Mouse (Mus musculus) heart, embryonic 16.5 days (tissue): ENCODE measurements around the gene Nphp4. TPM values are rescaled to one million over a fixed set of nuclear protein-coding genes. Genes with fewer than 3 reads are reported as not detected.

ENCODE experiments used
- ATAC-seq: fragments of 200-750 bp; cut with Nextera tagmentation; replicated peaks from 2 replicates; pipeline ENCODE4 v1.8.0; 2017; ENCODE audit warnings: moderate number of reproducible peaks; ENCODE audit not compliant: insufficient read depth, low FRiP score; ENCODE audit errors: extremely low read depth
- H3K27ac ChIP-seq: fragments of 300-500 bp; sonication (generic); 2 replicates; pipeline ENCODE4 v1.5.1; 2014; ENCODE audit warnings: mild to moderate bottlenecking, low read length, control low read depth, moderate library complexity
- H3K27me3 ChIP-seq: fragments of 300-500 bp; sonication (generic); 2 replicates; pipeline ENCODE4 v1.6.1; 2014; ENCODE audit warnings: low read length, mixed read lengths; ENCODE audit not compliant: control insufficient read depth, insufficient read depth
- H3K36me3 ChIP-seq: fragments of 300-500 bp; sonication (generic); 2 replicates; pipeline ENCODE4 v1.6.1; 2014; ENCODE audit not compliant: control insufficient read depth, insufficient read depth
- H3K4me1 ChIP-seq: fragments of 300-500 bp; sonication (generic); 2 replicates; pipeline ENCODE4 v1.6.1; 2014; ENCODE audit warnings: low read length, mixed read lengths; ENCODE audit not compliant: control insufficient read depth, insufficient read depth
- H3K4me2 ChIP-seq: fragments of 300-500 bp; sonication (generic); 2 replicates; pipeline ENCODE4 v1.6.1; 2014; ENCODE audit warnings: low read depth, mild to moderate bottlenecking, control low read depth, low read length
- H3K4me3 ChIP-seq: fragments of 300-500 bp; sonication (generic); 2 replicates; pipeline ENCODE4 v1.5.1; 2014; ENCODE audit warnings: mild to moderate bottlenecking, control low read depth, low read length
- H3K9ac ChIP-seq: fragments of 300-500 bp; sonication (generic); 2 replicates; pipeline ENCODE4 v1.6.1; 2014; ENCODE audit warnings: low read length, control low read depth
- H3K9me3 ChIP-seq: fragments of 300-500 bp; sonication (generic); replicated peaks from 2 replicates; pipeline ENCODE4 v1.6.1; 2016; ENCODE audit warnings: low read length; ENCODE audit not compliant: control insufficient read depth
- WGBS: fragments of 180-500 bp; shearing (Covaris S2); extraction: QIAGEN DNeasy Blood & Tissue Kit; methylation state at CpG from one replicate; pipeline ENCODE4 v1.1.7; 2014; 5-methylcytosine and 5-hydroxymethylcytosine counted together
- polyA plus RNA-seq: library from polyadenylated mRNA; unstranded; fragments of >200 nt; fragmentation: Nextera tagmentation; extraction: Ambion mirVana; gene quantifications from 2 replicates; pipeline ENCODE4 v1.2.1, GENCODE M21; 2015

The Nphp4 gene
- polyA plus RNA-seq, 1 experiment from 2014 or later, result 1.9 TPM

DNA sequence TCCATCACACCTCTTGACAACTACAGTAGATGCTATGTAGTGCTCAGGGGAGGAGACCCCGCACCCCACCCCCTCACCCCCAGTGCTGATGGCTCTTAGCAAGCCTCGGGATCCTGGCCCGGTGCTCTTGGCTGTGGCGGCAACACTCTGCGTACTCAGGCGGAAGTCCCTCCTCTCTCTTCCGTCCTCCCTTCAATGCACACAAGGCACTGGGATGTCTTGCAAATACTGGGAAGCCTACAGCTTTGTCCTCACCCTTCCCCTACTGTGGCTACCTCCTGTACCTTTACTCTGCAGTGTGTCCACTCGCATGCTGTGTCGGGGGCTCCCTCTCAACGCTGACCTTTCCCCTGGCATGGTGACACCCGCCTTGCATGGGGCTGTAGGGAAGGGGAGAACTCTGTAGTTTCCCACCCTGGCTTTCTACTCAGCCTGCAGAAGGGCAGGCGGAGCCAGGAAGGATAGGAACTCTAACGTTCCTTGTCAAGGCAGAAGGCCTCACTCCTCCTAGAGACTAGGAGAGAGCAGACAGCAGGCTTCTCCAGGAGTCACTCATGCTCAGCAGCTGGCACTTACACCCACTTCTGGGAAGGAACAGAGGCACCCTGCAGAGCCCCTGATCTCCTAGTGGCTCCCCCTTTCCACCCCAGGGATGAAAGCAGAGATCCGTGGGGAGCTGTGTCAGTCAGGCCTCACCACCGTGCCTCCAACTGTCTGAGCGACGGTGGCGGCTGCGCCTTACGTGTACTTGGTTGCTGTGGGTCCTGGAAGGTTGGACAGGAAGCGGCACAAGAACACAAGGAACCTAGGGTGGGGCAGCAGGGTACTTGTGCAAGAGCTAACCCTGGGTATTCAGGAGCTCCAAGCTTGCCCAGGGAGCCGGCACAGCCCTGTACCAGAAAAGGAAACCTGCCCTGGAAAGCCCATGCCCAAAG is 28.5 kb upstream of the Nphp4 start:
- ATAC-seq, result no peak
- peak overlapping the region; percentile 32 for H3K4me3 ChIP-seq
- no peak overlapping the region; the same call in 1 of the 2 replicates for H3K9ac ChIP-seq
- no peak overlapping the region for H3K27ac ChIP-seq
- 70% methylated on average over 22 of the region's 22 CpGs for WGBS
- no peaks in the 10 kb centered on the region for H3K36me3 ChIP-seq
- H3K9me3 ChIP-seq, result no peaks in the 10 kb centered on the region; the same call in 1 of the 2 replicates
- no peaks in the 10 kb centered on the region for H3K27me3 ChIP-seq
- H3K4me1 ChIP-seq, result no peaks in the 10 kb centered on the region
- peak overlapping the region; percentile 1; the same call in 1 of the 2 replicates for H3K4me2 ChIP-seq

- H3K36me3 ChIP-seq, result no peaks in the 10 kb centered on the region
- H3K9me3 ChIP-seq, result no peaks in the 10 kb centered on the region; the same call in 1 of the 2 replicates
- peak overlapping the region; percentile 32 for H3K4me3 ChIP-seq
- H3K4me2 ChIP-seq, result no peak overlapping the region
- no peak overlapping the region for H3K27ac ChIP-seq
- H3K27me3 ChIP-seq, result no peaks in the 10 kb centered on the region
- peak; percentile 42; the same call in 1 of the 2 replicates for ATAC-seq
- H3K9ac ChIP-seq, result no peak overlapping the region; the same call in 1 of the 2 replicates
- H3K4me1 ChIP-seq, result no peaks in the 10 kb centered on the region
- WGBS, result 64% methylated on average over 8 of the region's 8 CpGs
Measured at GRCm38 (mm10) chr4:152448666-152449018, 27.9 kb upstream of the Nphp4 start.

DNA sequence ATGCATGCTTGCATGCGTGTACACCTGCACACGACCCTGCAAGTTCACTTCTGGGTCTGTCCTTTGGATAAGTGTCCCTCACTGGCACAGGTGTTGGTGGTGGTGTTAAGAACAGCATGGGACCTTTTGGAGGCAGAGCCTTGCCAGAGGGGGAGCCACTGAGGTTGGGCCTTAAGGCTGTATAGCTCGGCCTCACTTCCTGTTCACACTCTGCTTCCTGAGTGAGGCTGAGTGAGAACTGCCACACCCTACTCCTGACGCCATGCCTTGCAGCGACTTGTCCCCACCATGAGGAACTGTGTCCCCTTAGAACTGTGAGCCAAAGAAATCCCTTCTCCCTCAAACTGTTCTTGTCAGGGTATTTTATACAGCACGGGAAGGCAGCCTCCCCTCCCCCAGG is 25.1 kb upstream of the Nphp4 start:
- no peaks in the 10 kb centered on the region for H3K27me3 ChIP-seq
- H3K36me3 ChIP-seq, result no peaks in the 10 kb centered on the region
- whole genome bisulfite sequencing, result 77% methylated on average over 6 of the region's 6 CpGs
- ATAC-seq, result no peak
- H3K4me3 ChIP-seq, result no peak overlapping the region
- 0 out of 2 replicates have a peak, but pooled peaks cover 2% of the 10 kb centered on the region for H3K4me1 ChIP-seq
- H3K9ac ChIP-seq, result no peak overlapping the region
- H3K27ac ChIP-seq, result no peak overlapping the region
- H3K9me3 ChIP-seq, result no peaks in the 10 kb centered on the region; the same call in 1 of the 2 replicates
- no peak overlapping the region for H3K4me2 ChIP-seq

DNA sequence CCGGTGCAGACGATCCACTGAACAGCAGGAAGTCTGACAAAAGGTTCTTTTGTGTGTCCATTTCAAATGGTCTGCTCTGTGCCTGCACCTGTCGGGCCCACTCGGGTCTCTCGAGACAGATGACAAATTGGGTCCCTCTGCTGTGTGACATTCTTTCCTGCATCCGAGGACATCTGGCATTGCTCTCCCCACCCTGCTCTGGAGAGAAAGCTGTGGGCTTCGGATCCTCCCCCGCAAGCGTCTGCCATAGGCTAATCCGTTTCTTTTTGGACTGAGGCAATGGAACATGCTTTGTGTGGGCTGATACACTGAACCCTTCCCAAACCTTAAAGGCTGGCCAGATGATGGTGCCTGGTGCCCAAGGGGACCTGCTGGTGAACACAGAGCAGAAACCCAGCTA is 23.4 kb upstream of the Nphp4 start:
- no peak overlapping the region for H3K4me3 ChIP-seq
- no peak overlapping the region for H3K4me2 ChIP-seq
- no peaks in the 10 kb centered on the region; the same call in 1 of the 2 replicates for H3K9me3 ChIP-seq
- no peak overlapping the region for H3K27ac ChIP-seq
- H3K9ac ChIP-seq, result no peak overlapping the region
- peaks cover 9% of the 10 kb centered on the region; the same call in 1 of the 2 replicates for H3K4me1 ChIP-seq
- WGBS, result 61% methylated on average over 10 of the region's 10 CpGs
- H3K36me3 ChIP-seq, result no peaks in the 10 kb centered on the region
- no peak for ATAC-seq
- no peaks in the 10 kb centered on the region for H3K27me3 ChIP-seq

DNA sequence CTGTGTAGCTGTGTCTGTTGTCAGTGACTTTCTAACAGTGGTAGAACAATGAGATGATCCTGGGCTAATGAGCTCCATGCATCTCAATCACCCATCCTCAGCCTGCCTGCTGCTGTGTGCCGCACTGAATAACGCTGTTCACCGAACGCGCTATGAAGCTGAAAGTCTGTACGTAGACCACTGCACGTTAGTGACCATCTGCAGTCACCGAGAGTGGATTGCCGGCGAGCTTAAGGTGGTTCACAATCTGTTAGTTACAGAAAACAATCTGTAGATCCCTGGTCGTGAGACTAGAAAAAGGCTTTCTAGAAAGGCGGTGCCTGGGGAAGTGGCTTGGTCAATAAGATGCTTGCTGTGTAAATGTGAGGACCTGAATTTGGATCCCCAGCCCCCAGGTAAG is 22.4 kb upstream of the Nphp4 start:
- 89% methylated on average over 12 of the region's 12 CpGs for WGBS
- H3K4me1 ChIP-seq, result peaks cover 9% of the 10 kb centered on the region; the same call in 1 of the 2 replicates
- no peaks in the 10 kb centered on the region for H3K27me3 ChIP-seq
- ATAC-seq, result no peak
- H3K4me2 ChIP-seq, result no peak overlapping the region
- no peaks in the 10 kb centered on the region for H3K36me3 ChIP-seq
- H3K9me3 ChIP-seq, result no peaks in the 10 kb centered on the region; the same call in 1 of the 2 replicates
- no peak overlapping the region for H3K9ac ChIP-seq
- no peak overlapping the region for H3K27ac ChIP-seq
- no peak overlapping the region for H3K4me3 ChIP-seq

GRCm38 (mm10) chr4:152456609-152457008 is 19.9 kb upstream of the Nphp4 start:
- Histone ChIP-seq H3K27ac (peak overlapping the region; percentile 15; the same call in 1 of the 2 replicates), H3K9ac (no peak overlapping the region), H3K4me2 (peak overlapping the region; percentile 24), H3K27me3 (no peaks in the 10 kb centered on the region), H3K4me1 (peaks cover 9% of the 10 kb centered on the region; the same call in 1 of the 2 replicates), H3K36me3 (no peaks in the 10 kb centered on the region), H3K9me3 (no peaks in the 10 kb centered on the region; the same call in 1 of the 2 replicates), H3K4me3 (no peak overlapping the region)
- ATAC-seq, result no peak
- 37% methylated on average over 18 of the region's 18 CpGs for WGBS

- Histone ChIP-seq H3K9ac (no peak overlapping the region), H3K9me3 (no peaks in the 10 kb centered on the region), H3K36me3 (no peaks in the 10 kb centered on the region), H3K27ac (no peak overlapping the region), H3K4me2 (no peak overlapping the region), H3K27me3 (no peaks in the 10 kb centered on the region), H3K4me3 (no peak overlapping the region), H3K4me1 (peaks cover 9% of the 10 kb centered on the region; the same call in 1 of the 2 replicates)
- 85% methylated on average over 4 of the region's 4 CpGs for WGBS
- ATAC-seq, result no peak
Measured at GRCm38 (mm10) chr4:152457673-152458072, 18.8 kb upstream of the Nphp4 start.

GRCm38 (mm10) chr4:152462516-152462915 is 14.0 kb upstream of the Nphp4 start:
- no peak for ATAC-seq
- Histone ChIP-seq H3K9me3 (no peaks in the 10 kb centered on the region), H3K4me3 (no peak overlapping the region), H3K27ac (no peak overlapping the region), H3K4me2 (no peak overlapping the region), H3K36me3 (no peaks in the 10 kb centered on the region), H3K4me1 (peaks cover 17% of the 10 kb centered on the region), H3K9ac (no peak overlapping the region), H3K27me3 (no peaks in the 10 kb centered on the region)
- WGBS, result 81% methylated on average over 12 of the region's 12 CpGs

DNA sequence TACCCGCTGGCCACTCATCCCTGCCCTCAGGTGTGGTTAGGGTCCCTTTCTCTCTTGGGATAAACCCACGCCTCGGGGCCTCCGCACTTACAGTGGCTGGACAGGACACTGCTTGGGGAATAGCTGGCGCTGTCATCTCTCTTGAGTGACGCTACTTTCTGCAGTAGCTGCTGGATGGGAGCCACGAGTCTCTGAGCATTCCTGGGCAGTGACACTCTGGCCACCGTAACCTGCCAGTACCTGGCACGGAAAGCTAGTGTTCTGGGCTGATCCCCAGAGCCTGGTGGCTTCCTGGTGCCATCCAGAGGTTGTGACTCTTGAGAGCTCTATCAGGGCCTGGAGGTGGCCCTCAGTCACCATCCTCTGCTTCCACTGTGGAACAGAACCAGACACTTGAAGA is 13.4 kb upstream of the Nphp4 start:
- Histone ChIP-seq H3K27ac (no peak overlapping the region), H3K9ac (no peak overlapping the region), H3K4me2 (no peak overlapping the region), H3K36me3 (no peaks in the 10 kb centered on the region), H3K9me3 (no peaks in the 10 kb centered on the region), H3K4me1 (peaks cover 17% of the 10 kb centered on the region), H3K27me3 (no peaks in the 10 kb centered on the region), H3K4me3 (no peak overlapping the region)
- 46% methylated on average over 9 of the region's 9 CpGs for WGBS
- peak; percentile 25; the same call in 1 of the 2 replicates for ATAC-seq
